Mouse (Mus musculus) kidney, adult 8-10 months (tissue): ENCODE measurements around the gene Slc25a10.
A peak's percentile ranks its signal among the peaks of the same experiment; 100 is the strongest.

Experiments
- DNase-seq, 2 experiments: peaks; one replicate each; pipeline ENCODE4 v3.0.0; 2022

The Slc25a10 gene

DNA sequence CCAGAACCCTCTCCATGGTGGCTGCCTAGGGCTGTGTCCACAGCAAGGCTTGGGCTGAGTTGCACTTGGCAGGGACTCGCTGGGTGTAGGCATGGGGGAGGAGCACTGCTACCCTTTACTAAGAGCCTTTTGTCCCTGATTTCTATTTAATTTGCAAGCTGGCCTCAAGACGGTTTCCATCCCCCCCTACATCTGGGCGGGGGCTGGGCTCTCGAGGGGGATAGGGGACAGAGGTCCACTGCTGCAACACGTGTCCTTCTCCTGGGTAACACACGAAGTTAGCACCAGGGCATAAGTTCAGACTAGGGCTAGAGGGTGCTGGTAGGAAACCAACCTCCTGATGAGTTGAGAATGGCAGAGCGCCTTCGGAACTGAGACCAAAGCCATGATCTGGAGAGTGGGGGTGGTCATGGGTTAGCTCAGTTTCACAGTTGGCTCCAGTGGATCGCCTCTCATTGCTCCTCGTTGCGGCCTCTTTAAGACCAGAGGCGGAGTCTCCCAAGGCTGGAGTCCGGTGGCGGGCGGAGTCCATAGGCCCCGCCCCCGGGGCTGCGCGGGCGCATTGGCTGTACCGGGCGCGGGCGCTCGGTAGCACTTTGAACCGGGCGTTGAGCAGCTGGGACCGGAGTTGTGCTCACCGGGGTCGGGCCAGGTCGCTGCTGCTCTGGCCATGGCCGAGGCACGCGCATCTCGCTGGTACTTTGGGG lies at the start of gene Slc25a10:
TSS of gene Slc25a10 (plus strand) at position 524 of the 707 bp plus-strand sequence.
- DNase-seq: peak; percentile 93 to 94

DNA sequence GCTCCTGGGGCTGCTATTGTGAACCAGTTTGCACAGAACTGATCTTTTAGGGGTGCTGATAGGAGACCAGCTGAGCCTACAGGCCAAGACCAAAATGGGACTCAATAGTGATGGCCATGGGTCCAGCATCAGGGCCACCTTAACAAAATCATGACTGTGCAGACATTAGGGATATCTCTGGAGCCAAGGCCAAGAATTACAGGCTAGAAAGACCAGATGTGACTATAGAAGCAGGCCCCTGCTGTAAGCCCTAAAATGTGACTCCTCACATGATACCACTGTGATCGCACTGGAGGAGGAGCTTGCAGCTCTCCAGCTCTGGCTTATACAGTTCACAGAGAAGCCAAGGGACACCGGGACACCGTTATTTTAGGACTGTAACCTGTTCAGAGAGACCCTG lies 49.3 kb upstream of the Slc25a10 start, which contains the start of gene Tspan10:
TSS of gene Tspan10 (plus strand) at position 301 of the 400 bp plus-strand sequence.
- DNase-seq: no peak

DNA sequence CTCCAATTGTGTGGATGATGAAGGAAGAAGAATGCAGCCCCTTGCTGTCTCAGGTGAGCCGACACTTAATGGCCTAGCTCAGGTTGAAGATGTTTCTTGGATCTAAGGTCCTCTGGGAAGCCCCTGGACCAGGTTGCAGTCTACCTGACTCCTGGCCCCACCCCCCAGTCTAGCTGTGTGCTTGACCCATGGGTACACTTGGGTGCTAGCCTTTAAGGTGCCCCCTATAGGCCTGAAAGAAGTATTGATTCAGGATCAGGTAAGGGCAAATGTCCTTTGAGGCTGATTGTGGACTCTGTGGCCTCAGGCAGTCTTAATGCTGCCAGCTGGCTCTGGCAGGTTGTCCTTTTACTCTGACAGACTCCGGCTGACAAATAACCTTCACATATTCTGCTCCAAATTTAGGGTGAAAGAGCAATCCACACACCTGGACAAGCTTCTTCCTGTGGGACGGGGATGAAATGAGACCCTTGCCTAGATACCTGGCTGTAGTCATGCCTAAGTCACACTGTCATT lies 48.8 kb upstream of the Slc25a10 start:
- DNase-seq: peak in 1 of 2 experiments; percentile 18

DNA sequence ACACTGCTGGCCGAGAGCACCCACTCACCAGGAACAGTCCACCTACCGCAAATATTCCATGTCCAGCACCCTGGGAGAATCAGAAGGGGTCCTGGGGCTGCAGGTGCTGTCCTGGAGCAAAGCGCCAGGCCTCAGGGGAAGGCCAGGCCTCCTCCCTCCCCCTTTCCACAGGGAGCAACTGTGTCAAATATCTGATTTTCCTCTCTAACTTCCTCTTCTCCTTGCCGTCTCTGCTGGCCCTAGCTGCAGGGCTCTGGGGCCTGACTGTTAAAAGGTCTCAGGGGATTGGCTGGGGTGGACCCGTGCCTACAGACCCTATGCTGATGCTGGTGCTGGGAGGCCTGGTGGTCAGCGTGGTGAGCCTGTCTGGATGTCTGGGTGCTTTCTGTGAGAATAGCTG lies 47.5 kb upstream of the Slc25a10 start:
- DNase-seq: no peak

DNA sequence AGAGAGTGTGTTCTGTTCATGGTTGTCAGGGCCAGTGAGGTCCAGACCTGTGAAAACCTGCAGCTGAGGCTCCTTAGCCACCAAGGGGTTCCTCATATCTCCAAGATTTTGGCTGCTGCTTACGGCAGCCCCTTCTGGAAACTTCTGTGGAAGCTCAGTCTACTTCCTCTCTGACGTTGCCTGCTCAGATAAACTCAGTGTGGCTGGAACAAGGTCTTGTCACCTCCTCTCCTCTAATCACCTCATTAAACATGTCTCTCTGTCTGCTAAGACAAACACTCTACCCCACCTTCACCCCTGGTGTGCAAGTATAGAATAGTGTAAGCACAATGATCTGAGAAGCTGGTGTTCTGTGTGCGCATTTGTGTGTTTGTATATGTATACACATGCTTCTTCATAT lies 46.2 kb upstream of the Slc25a10 start:
- no peak for DNase-seq

DNA sequence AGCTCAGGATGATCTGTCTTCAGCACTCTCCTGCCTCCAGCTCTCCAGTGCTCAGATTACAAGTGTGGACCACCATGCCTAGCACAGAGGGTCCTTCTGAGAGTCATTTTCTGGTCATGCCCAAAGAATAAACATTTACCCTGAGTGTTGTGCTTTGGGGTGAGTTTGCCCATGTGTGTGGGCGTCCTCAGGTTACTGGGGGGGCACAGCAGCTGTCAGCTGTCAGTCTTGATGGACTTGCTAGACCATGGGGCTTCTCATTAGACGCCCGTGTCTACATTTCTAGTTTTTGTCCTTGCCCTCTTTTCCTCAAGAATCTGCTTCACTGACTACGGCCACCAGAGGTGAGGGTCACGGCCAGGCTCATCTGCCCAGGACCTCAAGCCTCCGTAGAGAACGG lies 44.5 kb upstream of the Slc25a10 start:
- no peak for DNase-seq

DNA sequence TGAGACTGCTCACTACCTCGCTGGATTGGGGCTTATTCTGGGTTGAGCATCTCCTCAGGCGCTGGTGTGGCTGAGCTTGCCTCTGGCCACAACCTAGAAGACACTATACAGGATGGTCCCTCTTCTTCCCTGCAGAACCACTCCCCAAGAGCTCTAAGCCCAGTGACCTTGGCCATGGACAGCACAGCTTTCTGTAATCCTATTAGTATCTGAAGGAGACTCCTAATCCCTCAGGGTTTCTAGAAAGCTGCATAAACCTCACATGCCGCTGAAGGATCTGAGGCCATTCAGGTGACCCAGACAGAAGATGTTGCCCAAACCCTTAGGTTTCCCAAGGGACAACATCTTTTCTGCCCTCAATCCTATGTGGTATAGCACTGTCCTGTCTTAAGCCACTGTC lies 39.4 kb upstream of the Slc25a10 start:
- DNase-seq: no peak

DNA sequence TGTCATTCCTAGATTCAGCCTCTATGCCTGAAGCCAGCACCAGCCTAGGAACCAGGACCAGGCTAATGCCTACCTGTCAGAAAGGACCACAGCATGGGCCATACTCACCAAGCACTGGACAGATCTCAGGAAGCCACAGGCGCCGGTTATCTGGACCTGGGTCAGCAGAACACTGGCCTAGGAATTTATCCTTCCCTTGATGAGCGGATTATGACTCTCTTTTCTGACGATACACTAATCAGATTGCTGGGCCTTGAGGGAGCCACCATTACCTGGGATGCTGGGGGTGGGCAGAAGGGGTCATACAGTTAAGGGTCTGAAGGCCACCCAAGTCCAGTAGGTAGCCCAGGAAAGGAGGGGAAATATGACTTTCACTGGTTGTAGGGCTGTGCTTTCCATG lies 38.3 kb upstream of the Slc25a10 start, which contains the start of gene Pde6g:
TSS of gene Pde6g (minus strand) at position 195 of the 400 bp plus-strand sequence.
- no peak for DNase-seq

DNA sequence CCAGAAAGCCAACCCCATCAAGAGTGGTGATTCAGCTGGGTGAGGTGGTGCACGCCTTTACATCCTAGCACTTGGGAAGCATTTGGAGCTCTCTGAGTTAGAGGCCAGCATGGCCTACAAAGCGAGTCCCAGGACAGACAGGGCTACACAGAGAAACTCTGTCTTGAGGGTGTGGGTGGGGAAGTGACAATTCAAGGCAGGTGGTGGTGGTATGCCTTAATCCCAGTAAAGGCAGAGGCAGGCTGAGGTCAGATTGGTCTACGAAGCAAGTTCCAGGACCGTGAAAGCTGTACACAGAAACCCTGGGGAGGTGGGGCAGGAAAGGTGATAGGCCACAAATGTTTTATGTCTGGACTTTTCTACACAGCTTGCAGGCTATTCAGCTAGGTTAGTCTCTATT lies 36.7 kb upstream of the Slc25a10 start:
- no peak for DNase-seq

DNA sequence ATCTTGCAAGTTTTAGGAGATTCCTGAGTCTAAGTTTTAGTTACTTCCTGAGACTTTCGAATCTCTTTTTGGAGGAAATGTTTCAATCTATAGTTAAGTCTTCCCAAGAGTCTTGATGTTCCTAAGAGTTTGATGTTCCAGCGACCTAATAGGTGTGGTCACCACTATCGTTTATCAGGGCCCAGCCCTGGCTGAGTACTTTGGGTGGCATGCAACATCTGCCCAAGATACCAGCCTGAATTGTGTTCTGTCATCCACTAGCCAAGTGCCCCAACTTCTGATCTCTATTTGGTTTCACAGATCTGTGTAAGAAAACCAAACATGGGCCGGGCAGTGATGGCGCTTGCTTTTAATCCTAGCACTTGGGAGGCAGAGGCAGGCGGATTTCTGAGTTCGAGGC lies 36.2 kb upstream of the Slc25a10 start:
- no peak for DNase-seq

DNA sequence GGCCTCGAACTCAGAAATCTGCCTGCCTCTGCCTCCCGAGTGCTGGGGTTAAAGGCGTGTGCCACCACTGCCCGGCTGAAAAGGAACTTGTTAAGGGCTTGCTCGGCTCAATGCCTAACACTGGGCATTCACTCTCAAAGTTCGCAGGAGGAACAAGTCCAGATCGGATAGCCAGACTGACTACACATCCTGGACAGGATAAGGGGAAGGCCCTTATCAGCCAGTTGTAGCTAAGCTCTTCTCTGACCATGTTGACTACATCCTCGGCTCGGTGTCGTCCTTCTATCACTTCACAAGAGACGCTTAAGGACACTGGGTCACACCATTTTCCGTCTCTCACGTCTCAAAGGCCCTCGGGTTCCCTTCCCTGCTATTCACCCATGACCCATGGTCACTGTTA lies 34.3 kb upstream of the Slc25a10 start:
- DNase-seq: no peak

DNA sequence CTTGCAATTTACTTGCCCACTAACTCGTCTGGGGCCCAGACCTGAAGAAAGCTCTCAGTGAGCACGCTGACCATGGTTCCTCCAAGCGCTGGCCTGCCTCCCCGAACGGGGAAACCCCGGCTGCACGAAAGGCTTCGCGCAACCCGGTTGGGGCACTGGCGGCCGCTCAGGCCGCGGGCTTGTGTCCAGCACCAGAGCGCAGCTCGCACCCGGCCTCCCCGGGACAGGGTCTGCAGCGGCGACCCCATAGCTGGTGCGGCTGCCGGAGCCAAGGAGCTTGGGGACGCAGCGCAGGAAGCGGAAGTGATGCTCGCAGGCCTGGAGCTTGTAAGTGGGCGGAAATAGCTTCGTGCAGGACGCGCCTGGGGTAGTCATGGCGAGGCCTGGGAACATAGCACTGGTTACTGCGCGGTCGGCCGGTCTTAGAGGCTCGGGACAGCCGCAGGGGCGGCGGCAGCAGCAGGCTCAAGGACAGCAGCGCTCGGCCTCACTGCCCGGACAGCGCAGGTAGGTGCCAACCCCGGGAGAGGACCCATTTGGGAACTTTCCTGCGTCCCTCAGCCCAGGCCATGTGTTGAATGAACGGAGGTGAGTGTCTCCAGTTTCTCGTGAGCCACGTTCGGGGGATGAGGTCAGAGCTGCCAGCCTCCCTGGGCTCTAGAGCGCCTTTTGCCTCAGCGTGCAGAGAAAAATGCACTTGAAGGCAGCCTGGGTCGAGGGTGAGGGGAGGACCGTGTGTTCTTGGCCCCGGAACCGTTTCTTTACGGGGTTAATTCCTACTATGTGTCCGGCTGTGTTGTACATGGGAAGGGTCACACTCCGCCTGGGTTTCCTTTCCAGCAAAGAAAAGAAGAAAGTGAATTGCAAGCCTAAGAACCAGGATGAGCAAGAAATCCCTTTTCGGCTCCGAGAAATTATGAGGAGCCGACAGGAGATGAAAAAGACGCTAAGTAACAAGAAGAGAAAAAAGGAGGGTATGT lies 33.6 kb upstream of the Slc25a10 start, which contains the start of the genes Oxld1 and Ccdc137:
TSS of gene Oxld1 (minus strand) at position 297 of the 980 bp plus-strand sequence.
TSS of gene Ccdc137 (plus strand) at position 344 of the 980 bp plus-strand sequence.
- DNase-seq: peak; percentile 51 to 70

DNA sequence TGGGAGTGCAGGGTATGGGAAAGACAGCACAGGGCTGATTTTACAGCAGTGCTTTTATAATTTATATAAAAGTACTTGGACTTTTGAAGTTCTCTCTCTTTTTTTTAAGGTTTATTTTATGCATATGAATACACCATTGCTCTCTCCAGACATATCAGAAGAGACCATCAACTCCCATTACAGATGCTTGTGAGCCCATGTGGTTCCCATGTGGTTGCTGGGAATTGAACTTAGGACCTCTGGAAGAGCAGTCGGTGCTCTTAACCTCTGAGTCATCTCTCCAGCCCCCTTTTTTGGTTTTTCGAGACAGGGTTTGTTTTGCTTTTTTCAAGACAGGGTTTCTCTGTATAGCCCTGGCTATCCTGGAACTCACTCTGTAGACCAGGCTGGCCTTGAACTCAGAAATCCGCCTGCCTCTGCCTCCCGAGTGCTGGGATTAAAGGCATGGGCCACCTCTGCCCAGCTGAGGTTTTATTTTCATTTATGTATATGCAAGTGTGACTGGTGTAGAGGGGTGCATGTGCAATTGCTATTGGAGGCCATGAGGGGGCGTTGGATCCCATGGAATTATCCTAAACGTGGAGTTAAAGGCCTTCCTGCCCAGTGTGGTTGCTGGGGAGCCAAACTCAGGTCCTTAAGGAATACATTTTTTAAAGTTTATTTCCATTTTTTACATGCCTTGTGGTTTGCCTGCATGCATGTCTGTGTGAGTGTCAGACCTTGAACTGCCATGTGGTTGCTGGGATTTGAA lies 32.6 kb upstream of the Slc25a10 start:
- DNase-seq: no peak

DNA sequence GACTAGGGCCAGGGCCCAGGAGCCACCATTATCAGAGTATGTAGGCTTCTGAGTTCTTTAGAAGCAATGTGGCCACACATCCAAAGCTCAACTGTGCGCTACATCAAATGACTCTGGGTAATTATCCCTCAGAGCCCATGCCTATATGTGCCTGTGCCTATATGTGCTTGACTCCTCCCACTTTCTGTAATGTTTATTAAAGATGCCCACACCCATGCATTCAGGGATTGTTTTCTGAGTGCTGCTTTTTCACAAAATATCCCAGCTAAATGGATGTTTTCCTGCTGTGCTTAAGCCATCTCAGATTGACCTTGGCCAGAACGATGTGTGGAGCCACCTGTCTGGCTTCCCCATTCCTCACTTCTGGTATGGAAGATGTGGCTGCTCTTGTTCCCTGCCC lies 28.1 kb upstream of the Slc25a10 start:
- no peak for DNase-seq

DNA sequence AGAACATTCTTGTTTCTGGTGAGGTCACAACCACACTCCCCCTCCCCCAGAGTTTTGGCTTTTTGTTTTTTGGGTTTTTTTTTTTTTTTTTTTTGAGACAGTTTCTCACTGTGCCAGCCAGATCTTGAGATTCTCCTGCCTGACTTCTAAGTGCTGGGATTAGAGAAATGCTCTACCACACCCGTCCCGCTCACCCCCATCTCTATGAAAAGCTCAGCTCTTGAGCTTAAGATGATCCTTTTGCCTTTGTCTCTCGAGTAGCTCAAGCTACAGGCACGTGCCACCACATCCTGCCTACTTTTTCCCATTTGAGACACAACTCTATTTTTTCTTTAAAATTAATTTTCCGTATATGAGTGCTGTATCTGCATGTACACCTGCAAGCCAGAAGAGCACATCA lies 27.3 kb upstream of the Slc25a10 start:
- DNase-seq: no peak

DNA sequence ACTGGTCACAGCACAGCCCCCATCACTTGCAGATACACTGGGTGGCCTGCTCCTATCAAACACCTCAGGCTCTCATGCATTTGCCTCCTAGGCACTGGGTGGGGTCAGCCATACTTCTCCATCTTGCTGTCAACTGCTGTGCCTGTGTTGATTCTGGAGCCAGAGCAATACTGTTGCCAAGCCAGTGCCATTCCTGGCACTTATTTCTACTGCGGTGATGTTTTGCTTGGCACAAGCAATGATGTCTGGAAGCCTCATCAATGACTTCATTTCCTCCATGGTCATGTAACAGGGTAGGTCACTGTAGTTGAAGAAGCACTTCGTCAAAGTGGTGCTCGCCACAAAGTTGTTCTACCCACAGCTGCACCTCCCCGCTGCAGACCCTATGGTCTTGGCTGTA lies 26.1 kb upstream of the Slc25a10 start:
- DNase-seq: no peak

DNA sequence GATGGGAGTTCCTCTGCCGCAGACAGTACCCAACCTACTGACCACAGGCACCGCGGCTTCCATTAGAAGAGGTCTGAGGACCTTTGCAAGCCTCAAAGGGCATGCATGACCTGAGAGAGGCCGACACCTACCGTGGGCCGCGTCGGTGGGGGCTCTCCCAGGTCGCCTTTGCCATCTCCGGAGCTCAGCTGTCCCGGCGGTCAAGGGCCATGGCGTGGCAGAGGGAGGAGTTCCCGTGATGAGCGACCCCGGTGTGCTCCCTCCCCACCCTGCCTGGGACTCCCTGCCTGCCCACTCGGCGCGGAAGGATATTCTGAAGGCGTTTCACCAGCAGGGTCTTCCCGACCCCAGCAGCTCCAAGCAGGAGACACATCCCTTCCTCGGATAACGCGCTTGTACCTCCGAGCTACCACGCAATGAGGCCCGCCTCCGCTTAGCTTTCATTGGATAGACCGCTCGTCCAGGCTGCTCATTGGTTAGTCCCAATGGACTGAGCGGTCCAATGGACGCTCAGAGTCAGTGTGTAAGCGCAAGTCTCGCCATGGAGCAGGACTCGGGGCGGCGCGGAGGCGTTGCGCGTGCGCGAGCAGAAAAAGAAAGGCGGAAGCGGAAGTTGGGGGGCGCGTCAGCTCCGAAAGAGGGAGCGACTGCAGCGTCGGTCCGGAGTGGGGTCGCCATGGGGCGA lies 24.4 kb upstream of the Slc25a10 start, which contains the start of gene Arl16:
TSS of gene Arl16 (minus strand) at position 557 of the 685 bp plus-strand sequence.
- DNase-seq: peak; percentile 94

DNA sequence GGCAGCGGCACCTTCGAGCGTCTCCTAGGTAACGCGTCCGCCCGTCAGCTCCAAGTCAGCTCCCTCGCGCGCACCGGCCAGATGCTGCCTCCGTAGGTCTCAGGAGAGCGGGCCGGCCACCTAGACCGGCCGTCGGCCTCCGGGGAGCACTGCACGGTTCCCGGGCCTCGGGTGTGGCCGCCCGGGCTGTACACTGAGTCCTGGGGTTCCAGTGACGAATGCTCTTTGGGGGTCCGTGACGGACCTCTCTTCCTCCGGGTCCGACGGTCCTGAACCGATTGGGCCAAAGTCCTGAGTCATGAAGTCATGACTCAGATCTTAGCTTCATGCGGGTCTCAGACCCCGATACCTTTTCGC lies 23.9 kb upstream of the Slc25a10 start:
- no peak for DNase-seq

DNA sequence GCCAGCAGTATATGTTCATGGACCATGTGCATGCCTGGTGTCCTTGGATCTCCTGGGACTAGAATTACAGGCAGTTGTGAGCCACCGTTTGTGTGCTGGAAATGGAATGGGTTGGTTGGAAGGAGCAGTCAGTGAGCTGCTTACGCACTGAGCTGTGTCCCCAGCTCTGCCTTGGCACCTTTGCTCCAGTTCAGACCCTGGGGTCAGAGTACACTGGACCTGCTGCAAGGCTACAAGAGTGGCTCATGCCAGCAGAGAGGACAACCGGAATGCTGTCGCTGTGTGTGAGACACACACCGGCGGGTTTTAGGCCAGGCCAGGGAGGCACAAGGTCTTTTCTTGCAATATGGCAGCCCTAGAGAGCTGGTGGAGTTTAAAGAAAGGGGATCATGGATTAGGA lies 19.6 kb upstream of the Slc25a10 start:
- peak; percentile 70 to 80 for DNase-seq

DNA sequence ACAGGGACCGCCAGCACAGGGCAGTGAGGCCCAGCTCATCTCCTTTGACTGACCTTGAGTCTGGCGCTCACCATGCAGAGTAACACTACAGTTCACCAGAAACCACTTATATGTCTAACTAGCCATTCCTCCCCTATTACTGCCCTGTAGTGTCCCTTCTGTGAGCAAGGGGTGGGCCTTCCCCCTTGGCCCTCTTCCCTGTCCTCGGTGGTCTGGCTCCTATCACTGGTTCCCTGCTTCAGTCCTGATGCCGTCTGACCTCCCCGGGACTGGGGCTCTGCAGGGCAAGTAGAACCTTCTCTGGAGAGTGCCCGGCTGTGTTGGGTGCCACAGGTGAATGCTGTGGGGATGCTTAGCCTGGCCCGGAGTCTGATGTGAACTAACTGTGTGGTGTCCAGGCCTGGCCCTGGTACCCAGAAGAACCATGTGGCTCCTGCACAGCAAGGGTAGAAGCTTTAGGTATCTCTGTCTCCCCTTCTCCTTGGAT lies 8.1 kb upstream of the Slc25a10 start:
- DNase-seq: no peak

DNA sequence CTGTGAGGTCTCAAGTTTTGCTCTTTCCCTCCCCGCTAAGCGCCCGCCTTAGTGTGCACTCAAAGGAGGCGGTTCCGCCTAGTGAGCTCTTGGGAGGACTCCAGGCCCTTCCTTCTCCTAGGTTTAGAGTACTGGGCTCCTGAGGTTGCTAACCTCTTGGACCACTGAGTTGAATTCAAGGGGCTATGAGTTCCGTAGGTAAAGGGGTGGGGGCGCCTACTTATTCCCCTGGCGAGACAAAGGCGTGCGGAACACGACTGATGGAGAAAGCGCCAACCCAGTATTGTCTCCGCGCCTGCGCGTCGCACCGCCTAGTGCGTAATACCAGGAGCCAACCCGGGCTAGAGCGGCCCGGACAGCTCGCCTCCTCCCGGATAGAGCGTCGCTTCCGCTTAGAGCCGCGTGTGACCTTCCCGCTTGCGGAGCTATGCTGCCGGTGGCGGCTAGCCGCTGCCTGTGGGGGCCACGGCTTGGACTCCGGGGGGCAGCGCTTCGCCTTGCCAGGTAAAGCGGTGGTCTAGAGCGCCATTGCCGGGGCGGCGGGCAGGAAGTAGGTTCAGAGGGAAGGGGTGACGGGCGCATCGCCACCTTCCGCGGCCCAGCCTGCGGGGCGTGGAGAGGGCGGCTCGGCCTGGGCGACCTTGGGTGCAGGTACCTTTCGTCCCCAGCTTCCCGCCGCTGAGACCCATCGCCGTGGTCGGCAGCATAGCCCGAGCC lies 7.2 kb upstream of the Slc25a10 start, which contains the start of gene Mrpl12:
TSS of gene Mrpl12 (plus strand) at position 349 of the 717 bp plus-strand sequence.
- peak; percentile 88 to 89 for DNase-seq
